Mouse (Mus musculus) liver, embryonic 14.5 days (tissue): ENCODE data around the gene Gpr132. TPM values are rescaled to one million over a fixed set of nuclear protein-coding genes. Genes with fewer than 3 reads are reported as not detected.

Source experiments
- ATAC-seq: fragments of 200-750 bp; cut with Nextera tagmentation; 2 replicates; pipeline ENCODE4 v1.8.0; 2017; ENCODE audit warnings: moderate number of reproducible peaks, mild to moderate bottlenecking, moderate library complexity; ENCODE audit not compliant: insufficient read depth
- DNase-seq, 3 experiments: peaks; one replicate each; pipeline ENCODE4 v3.0.0-alpha.2; 2012 to 2013; ENCODE audit warnings: low read depth in 3 of 3, low spot score in 3 of 3
- H3K27ac ChIP-seq: fragments of 300-500 bp; sonication (generic); 2 replicates; pipeline ENCODE4 v1.5.1; 2014; ENCODE audit warnings: moderate library complexity, mild to moderate bottlenecking, control low read depth, inconsistent platforms
- H3K27me3 ChIP-seq: fragments of 300-500 bp; sonication (generic); 2 replicates; pipeline ENCODE4 v1.6.1; 2014; ENCODE audit warnings: mild to moderate bottlenecking, low read length, moderate library complexity; ENCODE audit not compliant: control insufficient read depth, insufficient read depth
- H3K36me3 ChIP-seq: fragments of 300-500 bp; sonication (generic); replicated peaks from 2 replicates; pipeline ENCODE4 v1.6.1; 2014; ENCODE audit warnings: low read depth; ENCODE audit not compliant: control insufficient read depth, insufficient read depth
- H3K4me1 ChIP-seq, 2 experiments: fragments of 200-500 bp in 1 of 2; fragments of 300-500 bp in 1 of 2; sonication (generic) in 1 of 2; replicated peaks; 2 replicates each; pipeline ENCODE4 v1.6.1; 2012 to 2014; ENCODE audit warnings: antibody characterized with exemption in 1 of 2, inconsistent platforms in 1 of 2, low read length in 1 of 2; ENCODE audit not compliant: control insufficient read depth in 2 of 2, insufficient read depth in 2 of 2
- H3K4me2 ChIP-seq: fragments of 300-500 bp; sonication (generic); 2 replicates; pipeline ENCODE4 v1.6.1; 2014; ENCODE audit warnings: low read depth, mild to moderate bottlenecking, control low read depth, moderate library complexity
- H3K4me3 ChIP-seq, 2 experiments: fragments of 200-500 bp in 1 of 2; fragments of 300-500 bp in 1 of 2; sonication (generic) in 1 of 2; 2 replicates each; pipeline ENCODE4 v1.5.1; 2012 to 2014; ENCODE audit warnings: low read depth in 2 of 2, low read length in 2 of 2, mild to moderate bottlenecking in 2 of 2, control low read depth in 1 of 2, inconsistent platforms in 1 of 2, moderate library complexity in 1 of 2; ENCODE audit not compliant: insufficient read depth in 1 of 2
- H3K9ac ChIP-seq: fragments of 300-500 bp; sonication (generic); replicated peaks from 2 replicates; pipeline ENCODE4 v1.6.1; 2014; ENCODE audit warnings: mild to moderate bottlenecking, control low read depth, moderate library complexity
- H3K9me3 ChIP-seq: fragments of 300-500 bp; sonication (generic); 2 replicates; pipeline ENCODE4 v1.6.1; 2016; ENCODE audit warnings: low read length, mixed read lengths; ENCODE audit not compliant: control insufficient read depth
- CTCF ChIP-seq: IDR thresholded peaks from 2 replicates; pipeline ENCODE4 v1.5.1; 2016; ENCODE audit warnings: antibody characterized with exemption, low read depth, control low read depth
- EP300 ChIP-seq: IDR thresholded peaks from 2 replicates; pipeline ENCODE4 v1.6.1; 2016; ENCODE audit warnings: antibody characterized with exemption, low read depth
- whole genome bisulfite sequencing: fragments of 180-500 bp; shearing (Covaris S2); extraction: QIAGEN DNeasy Blood & Tissue Kit; methylation state at CpG from one replicate; pipeline ENCODE4 v1.1.7; 2014; ENCODE audit not compliant: insufficient replicate concordance; 5-methylcytosine and 5-hydroxymethylcytosine counted together
- polyA plus RNA-seq, 2 experiments: library from polyadenylated mRNA; depleted of rRNA in 1 of 2; stranded (reverse) in 1 of 2; unstranded in 1 of 2; fragments of >200 nt; fragmentation: Nextera tagmentation in 1 of 2; extraction: Ambion mirVana in 1 of 2; gene quantifications; 2 replicates each; pipeline versions ENCODE4 v1.2.1 to v1.2.3; 2012 to 2014

Gpr132 gene
- polyA plus RNA-seq, 2 experiments = 0.27 to 0.51 TPM

- Histone ChIP-seq H3K4me3 (no peak overlapping the region), H3K9ac (no peak overlapping the region), H3K27me3 (peaks cover 27% of the 10 kb centered on the region), H3K27ac (no peak overlapping the region), H3K4me2 (no peak overlapping the region), H3K9me3 (no peaks in the 10 kb centered on the region), H3K36me3 (no peaks in the 10 kb centered on the region), H3K4me1 (no peaks in the 10 kb centered on the region)
- WGBS = 25% methylated on average over 3 of the region's 3 CpGs
- DNase-seq (no peak), ATAC-seq (no peak)
- TF ChIP-seq EP300 = no peak
- no peak for TF ChIP-seq CTCF
Measured at GRCm38 (mm10) chr12:112802917-112803316, 65.1 kb downstream of the Gpr132 start.

GRCm38 (mm10) chr12:112801864-112802846, 65.9 kb downstream of the Gpr132 start, which contains the start of gene Ahnak2:
TSS of gene Ahnak2 (minus strand) at chr12:112802657.
- H3K36me3 ChIP-seq = no peaks in the 10 kb centered on the region
- H3K27ac ChIP-seq = no peak within 1 kb of the TSS
- peak within 1 kb of the TSS in 1 of 2 experiments; percentile 44; a peak in 2 of 4 replicates for H3K4me3 ChIP-seq
- 3% methylated on average over 56 of the region's 69 CpGs for WGBS
- TF ChIP-seq CTCF (no peak), EP300 (no peak)
- DNase-seq = no peak
- peak within 1 kb of the TSS; percentile 65 for H3K4me2 ChIP-seq
- no peaks in the 10 kb centered on the region for H3K4me1 ChIP-seq
- peaks cover 27% of the 10 kb centered on the region for H3K27me3 ChIP-seq
- H3K9ac ChIP-seq = no peak within 1 kb of the TSS
- ATAC-seq = no peak
- no peaks in the 10 kb centered on the region for H3K9me3 ChIP-seq

Other genes with a start within 250 kb of the Gpr132 start
- gene Adssl1, start 248.2 kb downstream of the Gpr132 start, polyA plus RNA-seq (2012; rRNA removed) = 3.7 and 5.4 TPM in 2 replicates
- gene Adssl1, start 248.2 kb downstream of the Gpr132 start, polyA plus RNA-seq (2014; fragmentation: Nextera tagmentation; extraction: Ambion mirVana) = 7.6 and 8.5 TPM in 2 replicates
- 64.0 and 70.6 TPM in 2 replicates for gene Siva1, start 223.5 kb downstream of the Gpr132 start, polyA plus RNA-seq (2012; rRNA removed)
- 157 and 165 TPM in 2 replicates for gene Siva1, start 223.5 kb downstream of the Gpr132 start, polyA plus RNA-seq (2014; fragmentation: Nextera tagmentation; extraction: Ambion mirVana)
- gene Akt1, start 193.3 kb downstream of the Gpr132 start, polyA plus RNA-seq (2012; rRNA removed) = 33.6 and 41.2 TPM in 2 replicates
- gene Akt1, start 193.3 kb downstream of the Gpr132 start, polyA plus RNA-seq (2014; fragmentation: Nextera tagmentation; extraction: Ambion mirVana) = 9.9 and 17.2 TPM in 2 replicates
- 0.69 and 0.74 TPM in 2 replicates for gene Zbtb42, start 189.4 kb downstream of the Gpr132 start, polyA plus RNA-seq (2012; rRNA removed)
- gene Zbtb42, start 189.4 kb downstream of the Gpr132 start, polyA plus RNA-seq (2014; fragmentation: Nextera tagmentation; extraction: Ambion mirVana) = 0.64 and 1.1 TPM in 2 replicates
- 3.4 and 4.2 TPM in 2 replicates for gene Cep170b, start 147.8 kb downstream of the Gpr132 start, polyA plus RNA-seq (2012; rRNA removed)
- 1.9 and 2.6 TPM in 2 replicates for gene Cep170b, start 147.8 kb downstream of the Gpr132 start, polyA plus RNA-seq (2014; fragmentation: Nextera tagmentation; extraction: Ambion mirVana)
- 13.3 and 14.3 TPM in 2 replicates for gene Pld4, start 107.6 kb downstream of the Gpr132 start, polyA plus RNA-seq (2012; rRNA removed)
- gene Pld4, start 107.6 kb downstream of the Gpr132 start, polyA plus RNA-seq (2014; fragmentation: Nextera tagmentation; extraction: Ambion mirVana) = 12.5 and 14.7 TPM in 2 replicates
- gene Ahnak2, start 65.6 kb downstream of the Gpr132 start, polyA plus RNA-seq (2012; rRNA removed) = 0.06 and 0.10 TPM in 2 replicates
- 0.13 and 0.14 TPM in 2 replicates for gene Ahnak2, start 65.6 kb downstream of the Gpr132 start, polyA plus RNA-seq (2014; fragmentation: Nextera tagmentation; extraction: Ambion mirVana)
- 0.15 and 0.21 TPM in 2 replicates for gene Clba1, start 59.3 kb downstream of the Gpr132 start, polyA plus RNA-seq (2012; rRNA removed)
- gene Clba1, start 59.3 kb downstream of the Gpr132 start, polyA plus RNA-seq (2014; fragmentation: Nextera tagmentation; extraction: Ambion mirVana) = 0.25 and 0.40 TPM in 2 replicates
- 34.1 and 39.9 TPM in 2 replicates for gene Cdca4, start 38.8 kb downstream of the Gpr132 start, polyA plus RNA-seq (2012; rRNA removed)
- 61.3 and 66.9 TPM in 2 replicates for gene Cdca4, start 38.8 kb downstream of the Gpr132 start, polyA plus RNA-seq (2014; fragmentation: Nextera tagmentation; extraction: Ambion mirVana)
- gene Jag2, start 61.5 kb upstream of the Gpr132 start, polyA plus RNA-seq (2012; rRNA removed) = 0.41 and 0.51 TPM in 2 replicates
- 0.09 and 0.11 TPM in 2 replicates for gene Jag2, start 61.5 kb upstream of the Gpr132 start, polyA plus RNA-seq (2014; fragmentation: Nextera tagmentation; extraction: Ambion mirVana)
- 6.3 and 7.5 TPM in 2 replicates for gene Nudt14, start 73.9 kb upstream of the Gpr132 start, polyA plus RNA-seq (2012; rRNA removed)
- 16.9 and 18.4 TPM in 2 replicates for gene Nudt14, start 73.9 kb upstream of the Gpr132 start, polyA plus RNA-seq (2014; fragmentation: Nextera tagmentation; extraction: Ambion mirVana)
- gene Btbd6, start 108.3 kb upstream of the Gpr132 start, polyA plus RNA-seq (2012; rRNA removed) = 4.1 and 5.5 TPM in 2 replicates
- gene Btbd6, start 108.3 kb upstream of the Gpr132 start, polyA plus RNA-seq (2014; fragmentation: Nextera tagmentation; extraction: Ambion mirVana) = 3.3 and 4.6 TPM in 2 replicates
- 21.5 and 32.0 TPM in 2 replicates for gene Brf1, start 132.5 kb upstream of the Gpr132 start, polyA plus RNA-seq (2012; rRNA removed)
- 19.5 and 22.5 TPM in 2 replicates for gene Brf1, start 132.5 kb upstream of the Gpr132 start, polyA plus RNA-seq (2014; fragmentation: Nextera tagmentation; extraction: Ambion mirVana)
- 9.1 and 11.7 TPM in 2 replicates for gene Pacs2, start 146.3 kb upstream of the Gpr132 start, polyA plus RNA-seq (2012; rRNA removed)
- gene Pacs2, start 146.3 kb upstream of the Gpr132 start, polyA plus RNA-seq (2014; fragmentation: Nextera tagmentation; extraction: Ambion mirVana) = 3.7 and 5.4 TPM in 2 replicates
- gene Tex22, start 206.3 kb upstream of the Gpr132 start, polyA plus RNA-seq (2012; rRNA removed) = 0.02 TPM in 1 of 2 replicates, not detected in the other
- not detected in 2 replicates for gene Tex22, start 206.3 kb upstream of the Gpr132 start, polyA plus RNA-seq (2014; fragmentation: Nextera tagmentation; extraction: Ambion mirVana)
- 22.4 and 22.6 TPM in 2 replicates for gene Mta1, start 230.1 kb upstream of the Gpr132 start, polyA plus RNA-seq (2012; rRNA removed)
- 4.7 and 6.3 TPM in 2 replicates for gene Mta1, start 230.1 kb upstream of the Gpr132 start, polyA plus RNA-seq (2014; fragmentation: Nextera tagmentation; extraction: Ambion mirVana)